Mouse (Mus musculus): ENCODE measurements around the gene Zfp691. TPM values are rescaled to one million over a fixed set of nuclear protein-coding genes. Genes with fewer than 3 reads are reported as not detected.

Gene Zfp691
- polyA plus RNA-seq, 1 experiment from 2014 or later: 3.7 TPM

DNA sequence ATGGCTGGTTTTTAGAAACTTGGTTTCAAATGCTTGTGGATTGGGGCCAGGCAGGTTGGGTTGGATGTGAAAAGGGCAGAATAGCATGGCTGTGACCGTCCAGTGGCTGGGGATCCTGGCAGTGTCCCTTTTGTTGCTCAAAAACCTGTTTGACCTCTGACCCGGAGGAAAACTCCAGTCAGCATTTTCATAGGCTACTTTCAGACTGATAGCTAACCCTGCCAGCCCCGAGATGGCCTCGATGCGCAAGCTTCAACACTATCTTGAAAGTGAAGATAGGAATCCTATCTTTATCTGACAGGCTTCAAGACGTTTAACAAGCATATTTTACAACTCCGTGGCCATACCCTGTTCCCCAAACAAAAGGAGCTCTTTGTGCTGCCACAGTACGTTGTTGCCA is 36.7 kb downstream of the Zfp691 start:
- Histone ChIP-seq H3K4me3 (ENCODE audit: low read depth, low read length) (no peak overlapping the region), H3K27me3 (ENCODE audit: control insufficient read depth, insufficient read depth, low read length) (no peaks in the 10 kb centered on the region), H3K27ac (replicated peaks) (no peak overlapping the region), H3K9me3 (ENCODE audit: control insufficient read depth, low read length) (no peaks in the 10 kb centered on the region), H3K4me2 (replicated peaks; ENCODE audit: low read depth) (no peak overlapping the region), H3K36me3 (ENCODE audit: control insufficient read depth, insufficient read depth, low read length) (peaks cover 41% of the 10 kb centered on the region), H3K9ac (ENCODE audit: low read length) (no peak overlapping the region), H3K4me1 (replicated peaks; ENCODE audit: control insufficient read depth, insufficient read depth) (no peaks in the 10 kb centered on the region)
- ATAC-seq (ENCODE audit: low FRiP score, low TSS enrichment): no peak
- no peak for DNase-seq (ENCODE audit: low spot score)
- 59% methylated on average over 8 of the region's 8 CpGs for WGBS
- TF ChIP-seq CTCF (IDR thresholded peaks at IDR 0.05; ENCODE audit: low read depth) (no peak), EP300 (optimal IDR thresholded peaks at IDR 0.05) (no peak)

- no peaks in the 10 kb centered on the region for H3K4me1 ChIP-seq (replicated peaks; ENCODE audit: control insufficient read depth, insufficient read depth)
- H3K4me3 ChIP-seq (ENCODE audit: low read depth, low read length): no peak overlapping the region
- DNase-seq (ENCODE audit: low spot score): no peak
- no peak for TF ChIP-seq EP300 (optimal IDR thresholded peaks at IDR 0.05)
- TF ChIP-seq CTCF (IDR thresholded peaks at IDR 0.05; ENCODE audit: low read depth): no peak
- H3K9ac ChIP-seq (ENCODE audit: low read length): no peak overlapping the region
- H3K36me3 ChIP-seq (ENCODE audit: control insufficient read depth, insufficient read depth, low read length): peaks cover 48% of the 10 kb centered on the region
- no peak overlapping the region for H3K27ac ChIP-seq (replicated peaks)
- H3K4me2 ChIP-seq (replicated peaks; ENCODE audit: low read depth): no peak overlapping the region
- no peak for ATAC-seq (ENCODE audit: low FRiP score, low TSS enrichment)
- no peaks in the 10 kb centered on the region for H3K27me3 ChIP-seq (ENCODE audit: control insufficient read depth, insufficient read depth, low read length)
- WGBS: 90% methylated on average over 13 of the region's 13 CpGs
- no peaks in the 10 kb centered on the region for H3K9me3 ChIP-seq (ENCODE audit: control insufficient read depth, low read length)
Measured at GRCm38 (mm10) chr4:119133860-119134259, 40.1 kb downstream of the Zfp691 start.

DNA sequence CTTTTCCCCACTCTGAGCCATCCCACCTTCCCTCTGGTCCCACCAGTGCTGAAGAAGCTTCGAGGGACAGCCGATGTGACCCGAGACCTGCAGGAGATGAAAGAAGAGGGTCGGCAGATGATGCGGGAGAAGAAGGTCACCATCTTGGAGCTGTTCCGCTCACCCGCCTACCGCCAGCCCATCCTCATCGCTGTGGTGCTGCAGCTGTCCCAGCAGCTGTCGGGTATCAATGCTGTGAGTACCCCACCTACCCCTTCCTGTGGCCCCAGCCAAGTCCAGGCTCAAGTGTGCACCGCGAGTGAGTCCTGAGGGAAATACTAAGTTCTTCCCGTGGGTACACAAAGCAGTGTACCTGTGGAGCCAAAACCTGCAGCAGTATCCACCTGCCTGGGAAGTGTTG is 40.7 kb downstream of the Zfp691 start:
- Histone ChIP-seq H3K27me3 (ENCODE audit: control insufficient read depth, insufficient read depth, low read length) (no peaks in the 10 kb centered on the region), H3K9ac (ENCODE audit: low read length) (no peak overlapping the region), H3K4me3 (ENCODE audit: low read depth, low read length) (no peak overlapping the region), H3K4me2 (replicated peaks; ENCODE audit: low read depth) (no peak overlapping the region), H3K27ac (replicated peaks) (no peak overlapping the region), H3K9me3 (ENCODE audit: control insufficient read depth, low read length) (no peaks in the 10 kb centered on the region), H3K4me1 (replicated peaks; ENCODE audit: control insufficient read depth, insufficient read depth) (no peaks in the 10 kb centered on the region), H3K36me3 (ENCODE audit: control insufficient read depth, insufficient read depth, low read length) (peaks cover 48% of the 10 kb centered on the region)
- no peak for TF ChIP-seq CTCF (IDR thresholded peaks at IDR 0.05; ENCODE audit: low read depth)
- TF ChIP-seq EP300 (optimal IDR thresholded peaks at IDR 0.05): no peak
- WGBS: 90% methylated on average over 13 of the region's 13 CpGs
- DNase-seq (ENCODE audit: low spot score) (no peak), ATAC-seq (ENCODE audit: low FRiP score, low TSS enrichment) (no peak)

DNA sequence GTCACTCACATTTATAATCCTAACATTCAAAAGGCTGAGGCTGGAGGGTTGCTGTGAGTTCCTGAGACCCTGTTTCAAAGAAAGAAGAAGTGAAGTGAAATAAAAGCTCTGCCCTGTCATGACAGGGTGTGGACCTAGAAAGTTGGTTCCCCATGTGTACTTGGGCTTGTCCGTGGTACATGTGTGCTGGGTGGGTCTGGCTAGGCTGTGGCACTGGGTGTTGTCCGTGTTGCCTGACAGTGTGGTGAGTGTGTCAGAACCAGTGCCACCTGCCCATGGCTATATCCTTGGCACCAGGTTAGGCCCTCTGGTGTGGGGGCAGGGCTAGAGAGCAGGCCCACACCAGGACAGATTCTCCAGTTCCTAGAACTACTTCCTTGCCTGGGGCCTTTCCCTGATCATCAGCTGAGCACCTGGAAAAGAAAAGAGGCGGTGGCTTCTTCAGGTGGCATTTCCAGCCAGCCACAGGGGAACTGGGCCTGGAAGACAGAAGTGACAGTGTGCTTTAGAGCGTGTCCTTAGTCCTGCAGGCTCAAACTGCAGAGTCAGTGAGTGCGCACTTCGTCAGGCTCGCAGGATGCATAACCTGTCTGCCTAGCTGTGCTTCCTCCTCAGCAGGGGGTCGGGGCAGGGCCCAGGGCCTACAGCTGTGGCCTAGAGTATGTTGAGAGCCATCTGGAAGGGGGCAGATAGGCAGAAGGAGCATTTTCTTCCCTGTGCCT is 42.6 kb downstream of the Zfp691 start:
- WGBS: 74% methylated on average over 8 of the region's 8 CpGs
- H3K36me3 ChIP-seq (ENCODE audit: control insufficient read depth, insufficient read depth, low read length): peaks cover 42% of the 10 kb centered on the region
- no peak overlapping the region for H3K4me3 ChIP-seq (ENCODE audit: low read depth, low read length)

DNA sequence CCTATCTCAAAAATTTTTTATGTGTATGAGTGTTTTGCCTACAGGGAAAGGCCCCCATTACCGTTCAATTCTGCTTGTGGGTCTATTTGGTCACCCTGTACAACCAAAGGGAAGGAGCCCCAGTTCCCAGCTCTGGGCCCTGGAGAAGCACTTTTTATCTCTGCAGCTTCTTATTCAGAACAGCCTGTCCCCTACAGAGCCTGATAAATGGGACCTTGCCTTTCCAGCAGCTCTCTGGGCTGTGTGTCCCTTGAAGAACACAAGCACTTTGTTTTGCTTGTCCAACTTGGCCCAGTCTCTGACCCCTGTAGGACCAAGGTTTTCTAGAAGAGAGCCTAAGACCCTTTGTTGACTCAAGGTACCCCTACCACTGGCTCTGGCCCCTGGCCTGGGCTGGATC is 44.9 kb downstream of the Zfp691 start:
- ATAC-seq (ENCODE audit: low FRiP score, low TSS enrichment): no peak
- H3K4me2 ChIP-seq (replicated peaks; ENCODE audit: low read depth): no peak overlapping the region
- H3K9me3 ChIP-seq (ENCODE audit: control insufficient read depth, low read length): no peaks in the 10 kb centered on the region
- H3K27me3 ChIP-seq (ENCODE audit: control insufficient read depth, insufficient read depth, low read length): no peaks in the 10 kb centered on the region
- no peak overlapping the region for H3K4me3 ChIP-seq (ENCODE audit: low read depth, low read length)
- no peak overlapping the region for H3K27ac ChIP-seq (replicated peaks)
- 89% methylated on average over 1 of the region's 1 CpGs for WGBS
- DNase-seq (ENCODE audit: low spot score): no peak
- H3K36me3 ChIP-seq (ENCODE audit: control insufficient read depth, insufficient read depth, low read length): peaks cover 21% of the 10 kb centered on the region
- no peak overlapping the region for H3K9ac ChIP-seq (ENCODE audit: low read length)
- peaks cover 4% of the 10 kb centered on the region; the same call in 1 of the 2 replicates for H3K4me1 ChIP-seq (replicated peaks; ENCODE audit: control insufficient read depth, insufficient read depth)
- TF ChIP-seq CTCF (IDR thresholded peaks at IDR 0.05; ENCODE audit: low read depth): no peak
- no peak for TF ChIP-seq EP300 (optimal IDR thresholded peaks at IDR 0.05)

More for the DNA sequence above, 42.6 kb downstream of the Zfp691 start:
- Histone ChIP-seq H3K9me3 (ENCODE audit: control insufficient read depth, low read length) (no peaks in the 10 kb centered on the region), H3K27me3 (ENCODE audit: control insufficient read depth, insufficient read depth, low read length) (no peaks in the 10 kb centered on the region), H3K27ac (replicated peaks) (no peak overlapping the region), H3K4me2 (replicated peaks; ENCODE audit: low read depth) (no peak overlapping the region), H3K4me1 (replicated peaks; ENCODE audit: control insufficient read depth, insufficient read depth) (no peaks in the 10 kb centered on the region; the same call in 1 of the 2 replicates), H3K9ac (ENCODE audit: low read length) (no peak overlapping the region)
- DNase-seq (ENCODE audit: low spot score) (no peak), ATAC-seq (ENCODE audit: low FRiP score, low TSS enrichment) (peak; percentile 75)
- TF ChIP-seq CTCF (IDR thresholded peaks at IDR 0.05; ENCODE audit: low read depth): no peak
- no peak for TF ChIP-seq EP300 (optimal IDR thresholded peaks at IDR 0.05)

- Histone ChIP-seq H3K9me3 (ENCODE audit: control insufficient read depth, low read length) (no peaks in the 10 kb centered on the region), H3K4me1 (replicated peaks; ENCODE audit: control insufficient read depth, insufficient read depth) (peaks cover 4% of the 10 kb centered on the region; the same call in 1 of the 2 replicates), H3K27ac (replicated peaks) (peak overlapping the region; percentile 24; the same call in 1 of the 2 replicates), H3K36me3 (ENCODE audit: control insufficient read depth, insufficient read depth, low read length) (peaks cover 17% of the 10 kb centered on the region), H3K4me3 (ENCODE audit: low read depth, low read length) (no peak overlapping the region), H3K27me3 (ENCODE audit: control insufficient read depth, insufficient read depth, low read length) (no peaks in the 10 kb centered on the region), H3K9ac (ENCODE audit: low read length) (no peak overlapping the region), H3K4me2 (replicated peaks; ENCODE audit: low read depth) (no peak overlapping the region)
- DNase-seq (ENCODE audit: low spot score): no peak
- WGBS: 72% methylated on average over 7 of the region's 7 CpGs
- TF ChIP-seq EP300 (optimal IDR thresholded peaks at IDR 0.05) (no peak), CTCF (IDR thresholded peaks at IDR 0.05; ENCODE audit: low read depth) (no peak)
- no peak for ATAC-seq (ENCODE audit: low FRiP score, low TSS enrichment)
Measured at GRCm38 (mm10) chr4:119128547-119128946, 45.4 kb downstream of the Zfp691 start.

Measured in stomach, postnatal 0 days (tissue).